Mouse (Mus musculus): ENCODE results near the gene Fancc.

DNA sequence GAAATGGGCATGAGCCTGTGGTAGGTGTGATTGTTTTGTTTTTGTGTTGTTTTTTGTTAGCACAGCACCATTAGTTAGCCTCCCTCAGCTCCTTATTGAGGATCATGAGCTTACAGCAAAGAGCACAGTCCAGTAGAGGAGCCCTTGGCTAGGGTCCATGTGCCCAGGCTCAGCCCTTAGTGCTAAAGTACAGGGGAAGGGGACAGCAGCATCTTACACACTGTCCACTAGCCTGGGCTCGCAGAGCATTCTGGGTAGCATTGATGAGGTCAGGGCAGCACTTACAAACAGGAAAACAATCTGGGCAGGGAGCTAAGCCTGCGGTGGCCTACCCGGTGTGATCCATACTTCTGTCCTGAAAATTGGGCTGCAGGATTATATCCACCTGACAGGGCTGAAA is 261.5 kb downstream of the Fancc start:
- TF ChIP-seq POLR2A (IDR thresholded peaks at IDR 0.05; ENCODE audit: control insufficient read depth, extremely low read depth, insufficient read depth, low read length, poor library complexity) = no peak
- no peak for TF ChIP-seq CTCF (IDR thresholded peaks at IDR 0.05; ENCODE audit: borderline replicate concordance, control insufficient read depth, extremely low read depth, insufficient read depth, low read length, poor library complexity)
